Mouse (Mus musculus) C2C12 (cell line): ENCODE measurements around the gene Erich2.

ENCODE experiments used
- CTCF ChIP-seq: IDR thresholded peaks from one replicate; pipeline ENCODE4 v1.5.1; 2011; ENCODE audit not compliant: control insufficient read depth, insufficient read depth, insufficient read length
- MYOD1 ChIP-seq: IDR thresholded peaks from one replicate; pipeline ENCODE4 v1.6.1; 2011; ENCODE audit warnings: low read depth; ENCODE audit not compliant: control insufficient read depth, insufficient read length

- TF ChIP-seq MYOD1, result no peak
- no peak for TF ChIP-seq CTCF
Observed at GRCm38 (mm10) chr2:70565651-70566602, 57.3 kb downstream of the Erich2 start.
